Mouse (Mus musculus) stomach, postnatal 0 days (tissue): Measurements from ENCODE around the gene Celf2. TPM values are rescaled to one million over a fixed set of nuclear protein-coding genes. Genes with fewer than 3 reads are reported as not detected.

Experiments
- ATAC-seq: fragments of 200-750 bp; cut with Nextera tagmentation; 2 replicates; pipeline ENCODE4 v1.8.0; 2017; ENCODE audit not compliant: low FRiP score, low TSS enrichment
- DNase-seq: peaks from one replicate; pipeline ENCODE4 v3.0.0-alpha.2; 2016; ENCODE audit warnings: low spot score
- H3K27ac ChIP-seq: fragments of 300-500 bp; sonication (generic); replicated peaks from 2 replicates; pipeline ENCODE4 v1.5.1; 2014; ENCODE audit warnings: mild to moderate bottlenecking, control low read depth
- H3K27me3 ChIP-seq: fragments of 300-500 bp; sonication (generic); 2 replicates; pipeline ENCODE4 v1.6.1; 2014; ENCODE audit warnings: low read length; ENCODE audit not compliant: control insufficient read depth, insufficient read depth
- H3K36me3 ChIP-seq: fragments of 300-500 bp; sonication (generic); 2 replicates; pipeline ENCODE4 v1.6.1; 2014; ENCODE audit warnings: low read length, mixed read lengths; ENCODE audit not compliant: control insufficient read depth, insufficient read depth
- H3K4me1 ChIP-seq: fragments of 300-500 bp; sonication (generic); replicated peaks from 2 replicates; pipeline ENCODE4 v1.6.1; 2014; ENCODE audit warnings: antibody characterized with exemption; ENCODE audit not compliant: control insufficient read depth, insufficient read depth
- H3K4me2 ChIP-seq: fragments of 300-500 bp; sonication (generic); replicated peaks from 2 replicates; pipeline ENCODE4 v1.6.1; 2014; ENCODE audit warnings: low read depth, mild to moderate bottlenecking, control low read depth, moderate library complexity
- H3K4me3 ChIP-seq: fragments of 300-500 bp; sonication (generic); 2 replicates; pipeline ENCODE4 v1.5.1; 2014; ENCODE audit warnings: low read depth, low read length, control low read depth
- H3K9ac ChIP-seq: fragments of 300-500 bp; sonication (generic); 2 replicates; pipeline ENCODE4 v1.6.1; 2014; ENCODE audit warnings: mild to moderate bottlenecking, low read length, control low read depth, mixed read lengths
- H3K9me3 ChIP-seq: fragments of 300-500 bp; sonication (generic); 2 replicates; pipeline ENCODE4 v1.6.1; 2016; ENCODE audit warnings: low read length; ENCODE audit not compliant: control insufficient read depth
- CTCF ChIP-seq: IDR thresholded peaks from 2 replicates; pipeline ENCODE4 v1.5.1; 2016; ENCODE audit warnings: antibody characterized with exemption, low read depth, mild to moderate bottlenecking, moderate library complexity
- EP300 ChIP-seq: optimal IDR thresholded peaks from 2 replicates; pipeline ENCODE3; 2016; ENCODE audit warnings: antibody characterized with exemption
- WGBS: fragments of 180-500 bp; shearing (Covaris S2); extraction: QIAGEN DNeasy Blood & Tissue Kit; methylation state at CpG from one replicate; pipeline ENCODE4 v1.1.7; 2014; 5-methylcytosine and 5-hydroxymethylcytosine counted together
- polyA plus RNA-seq: library from polyadenylated mRNA; unstranded; fragments of >200 nt; fragmentation: Nextera tagmentation; extraction: Ambion mirVana; gene quantifications from 2 replicates; pipeline ENCODE4 v1.2.1, GENCODE M21; 2015

The Celf2 gene
- polyA plus RNA-seq, 1 experiment from 2014 or later: 23.4 TPM

GRCm38 (mm10) chr2:6547139-6547664 lies 962.2 kb downstream of the Celf2 start:
- no peaks in the 10 kb centered on the region for H3K4me1 ChIP-seq
- DNase-seq: peak; percentile 24
- H3K4me3 ChIP-seq: no peak overlapping the region
- H3K4me2 ChIP-seq: no peak overlapping the region
- H3K9ac ChIP-seq: no peak overlapping the region
- H3K9me3 ChIP-seq: no peaks in the 10 kb centered on the region
- H3K27me3 ChIP-seq: no peaks in the 10 kb centered on the region
- H3K27ac ChIP-seq: no peak overlapping the region
- ATAC-seq: no peak
- TF ChIP-seq EP300 (no peak), CTCF (no peak)
- H3K36me3 ChIP-seq: no peaks in the 10 kb centered on the region
- 50% methylated on average over 9 of the region's 9 CpGs for WGBS

- ATAC-seq (no peak), DNase-seq (no peak)
- Histone ChIP-seq H3K4me2 (no peak overlapping the region), H3K27ac (no peak overlapping the region), H3K9me3 (no peaks in the 10 kb centered on the region), H3K9ac (no peak overlapping the region), H3K27me3 (no peaks in the 10 kb centered on the region), H3K4me3 (no peak overlapping the region), H3K36me3 (no peaks in the 10 kb centered on the region), H3K4me1 (no peaks in the 10 kb centered on the region)
- 62% methylated on average over 14 of the region's 14 CpGs for WGBS
- TF ChIP-seq EP300: no peak
- no peak for TF ChIP-seq CTCF
Observed at GRCm38 (mm10) chr2:6546462-6547138, 962.8 kb downstream of the Celf2 start.

GRCm38 (mm10) chr2:6545127-6545931 lies 964.0 kb downstream of the Celf2 start:
- TF ChIP-seq CTCF: no peak
- TF ChIP-seq EP300: no peak
- Histone ChIP-seq H3K4me3 (no peak overlapping the region), H3K27me3 (no peaks in the 10 kb centered on the region), H3K27ac (no peak overlapping the region), H3K9ac (no peak overlapping the region), H3K4me1 (no peaks in the 10 kb centered on the region), H3K9me3 (no peaks in the 10 kb centered on the region), H3K36me3 (no peaks in the 10 kb centered on the region), H3K4me2 (no peak overlapping the region)
- ATAC-seq: no peak
- WGBS: 80% methylated on average over 10 of the region's 10 CpGs
- no peak for DNase-seq

DNA sequence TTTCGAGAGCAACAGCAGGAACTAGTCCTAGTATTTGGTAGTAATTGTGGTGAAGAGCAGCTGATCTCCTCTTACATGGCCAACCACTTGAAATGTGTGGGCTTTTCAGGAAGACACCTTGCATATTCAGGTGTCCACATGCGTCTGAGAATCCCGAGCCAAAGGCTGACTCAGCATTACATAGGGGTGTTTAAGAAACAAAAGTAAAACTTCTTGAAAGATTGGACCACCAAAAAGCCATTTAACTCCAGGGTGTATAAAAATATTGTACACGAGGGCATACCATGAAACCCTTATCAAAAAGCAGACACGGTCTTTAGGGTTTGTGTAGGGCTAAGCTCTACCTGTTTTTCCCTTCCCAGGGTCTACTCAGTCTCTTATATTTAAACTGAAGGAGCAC lies 965.7 kb downstream of the Celf2 start:
- TF ChIP-seq CTCF (no peak), EP300 (no peak)

GRCm38 (mm10) chr2:6542556-6543180 lies 966.7 kb downstream of the Celf2 start:
- Histone ChIP-seq H3K4me2 (no peak overlapping the region), H3K9ac (no peak overlapping the region), H3K27me3 (no peaks in the 10 kb centered on the region), H3K36me3 (no peaks in the 10 kb centered on the region), H3K9me3 (no peaks in the 10 kb centered on the region), H3K4me3 (no peak overlapping the region), H3K27ac (no peak overlapping the region), H3K4me1 (no peaks in the 10 kb centered on the region)
- no peak for DNase-seq
- 92% methylated on average over 12 of the region's 12 CpGs for WGBS
- ATAC-seq: no peak
- TF ChIP-seq CTCF (no peak), EP300 (no peak)

More for the DNA sequence above, 965.7 kb downstream of the Celf2 start:
- 84% methylated on average over 5 of the region's 5 CpGs for WGBS
- H3K27me3 ChIP-seq: no peaks in the 10 kb centered on the region
- H3K4me2 ChIP-seq: no peak overlapping the region
- no peak overlapping the region for H3K4me3 ChIP-seq
- ATAC-seq: no peak
- no peaks in the 10 kb centered on the region for H3K9me3 ChIP-seq
- H3K36me3 ChIP-seq: no peaks in the 10 kb centered on the region
- DNase-seq: no peak
- no peaks in the 10 kb centered on the region for H3K4me1 ChIP-seq
- H3K9ac ChIP-seq: no peak overlapping the region
- no peak overlapping the region for H3K27ac ChIP-seq
